Mouse (Mus musculus) heart, postnatal 0 days (tissue): ENCODE measurements around the gene Top1.

ENCODE experiments used
- CTCF ChIP-seq: IDR thresholded peaks from 2 replicates; pipeline ENCODE4 v1.5.1; 2016; ENCODE audit warnings: antibody characterized with exemption, control low read depth, low read depth
- EP300 ChIP-seq: IDR thresholded peaks from 2 replicates; pipeline ENCODE4 v1.6.1; 2016; ENCODE audit warnings: antibody characterized with exemption, low read depth

DNA sequence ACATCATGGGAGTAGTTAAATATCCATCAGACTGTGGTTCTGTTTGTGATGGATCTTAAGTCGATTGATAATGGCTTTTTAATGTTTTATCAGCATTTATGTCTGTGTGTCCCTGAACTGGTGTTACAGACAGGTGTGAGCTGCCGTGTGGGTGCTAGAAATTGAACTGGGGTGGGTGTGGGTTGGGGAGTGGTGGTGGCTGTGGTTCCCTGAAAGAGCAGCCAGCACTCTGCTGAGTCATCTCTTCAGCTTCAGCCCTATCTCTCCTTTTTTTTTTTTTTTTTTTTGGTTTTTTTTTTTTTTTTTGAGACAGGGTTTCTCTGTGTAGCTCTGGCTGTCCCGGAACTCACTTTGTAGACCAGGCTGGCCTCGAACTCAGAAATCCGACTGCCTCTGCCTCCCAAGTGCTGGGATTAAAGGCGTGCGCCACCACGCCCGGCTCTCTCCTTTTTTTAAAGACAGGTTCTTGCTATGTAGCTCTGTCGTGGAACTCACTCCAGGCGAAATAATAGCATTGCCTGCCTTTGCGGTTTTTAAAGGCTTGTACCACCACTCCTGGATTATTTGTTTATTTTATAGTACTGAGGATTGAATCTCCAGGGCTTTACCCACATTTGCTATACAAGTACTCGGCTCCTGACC lies 12.2 kb downstream of the Top1 start:
- TF ChIP-seq EP300 (no peak), CTCF (no peak)
